Mouse (Mus musculus) heart, postnatal 0 days (tissue): ENCODE measurements at regions not wholly inside any gene's neighbourhood (a gene's known extent, or its start where the extent isn't known, plus 50 kb on each side); places are given as distances from the start of the nearest gene placed in this dataset.

Experiments used
- CTCF ChIP-seq: IDR thresholded peaks from 2 replicates; pipeline ENCODE4 v1.5.1; 2016; ENCODE audit warnings: antibody characterized with exemption, control low read depth, low read depth
- EP300 ChIP-seq: IDR thresholded peaks from 2 replicates; pipeline ENCODE4 v1.6.1; 2016; ENCODE audit warnings: antibody characterized with exemption, low read depth

GRCm38 (mm10) chr8:24351760-24352159, 373.9 kb downstream of the Adam3 start:
- TF ChIP-seq CTCF (no peak), EP300 (no peak)
